Mouse (Mus musculus) ES-E14 (cell line): ENCODE results near the gene Recql5. TPM values are rescaled to one million over a fixed set of nuclear protein-coding genes. Genes with fewer than 3 reads are reported as not detected.
A peak's percentile ranks its signal among the peaks of the same experiment; 100 is the strongest.

Experiments
- DNase-seq: peaks from one replicate; pipeline ENCODE4 v3.0.0-alpha.2; 2013; ENCODE audit warnings: low read depth, low spot score
- H3K27ac ChIP-seq: 2 replicates; pipeline ENCODE4 v1.5.1; 2012; ENCODE audit warnings: low read depth, mild to moderate bottlenecking, low read length, moderate library complexity, mixed read lengths; ENCODE audit not compliant: poor library complexity, insufficient read depth, severe bottlenecking
- H3K36me3 ChIP-seq: 2 replicates; pipeline ENCODE4 v1.6.1; 2012; ENCODE audit warnings: mild to moderate bottlenecking, low read length, moderate library complexity, mixed read lengths; ENCODE audit not compliant: control insufficient read depth, poor library complexity, insufficient read depth, severe bottlenecking
- H3K4me1 ChIP-seq, 2 experiments: fragments of 150-350 bp in 1 of 2; sonication (generic) in 1 of 2; 2 replicates each; pipeline ENCODE4 v1.6.1; 2012; ENCODE audit warnings: low read length in 2 of 2, mild to moderate bottlenecking in 1 of 2, mixed read lengths in 1 of 2; ENCODE audit not compliant: control insufficient read depth in 2 of 2, insufficient read depth in 2 of 2, poor library complexity in 1 of 2
- H3K4me3 ChIP-seq, 2 experiments: fragments of 150-350 bp in 1 of 2; sonication (generic) in 1 of 2; 2 replicates each; pipeline ENCODE4 v1.5.1; 2012; ENCODE audit warnings: low read length in 2 of 2, low read depth in 1 of 2, mild to moderate bottlenecking in 1 of 2, mixed read lengths in 1 of 2; ENCODE audit not compliant: insufficient read depth in 1 of 2, poor library complexity in 1 of 2, severe bottlenecking in 1 of 2
- H3K9ac ChIP-seq: 2 replicates; pipeline ENCODE4 v1.6.1; 2012; ENCODE audit warnings: low read depth, mild to moderate bottlenecking, low read length, mixed read lengths; ENCODE audit not compliant: poor library complexity, insufficient read depth, severe bottlenecking
- H3K9me3 ChIP-seq: fragments of 150-350 bp; sonication (generic); 2 replicates; pipeline ENCODE4 v1.6.1; 2012; ENCODE audit warnings: low read depth, mild to moderate bottlenecking, low read length; ENCODE audit not compliant: control insufficient read depth, insufficient read depth
- CHD2 ChIP-seq: IDR thresholded peaks from 2 replicates; pipeline ENCODE4 v1.6.1; 2014; ENCODE audit warnings: mild to moderate bottlenecking, low read depth, low read length, inconsistent platforms
- HCFC1 ChIP-seq: IDR thresholded peaks from 2 replicates; pipeline ENCODE4 v1.6.1; 2012; ENCODE audit warnings: low read length, inconsistent platforms, borderline replicate concordance; ENCODE audit not compliant: insufficient read depth
- MAFK ChIP-seq: IDR thresholded peaks from 2 replicates; pipeline ENCODE4 v1.6.1; 2014; ENCODE audit warnings: mild to moderate bottlenecking, low read depth, low read length, inconsistent platforms; ENCODE audit not compliant: insufficient read depth
- ZC3H11A ChIP-seq: IDR thresholded peaks from 2 replicates; pipeline ENCODE4 v1.6.1; 2012; ENCODE audit warnings: low read depth, mild to moderate bottlenecking, inconsistent platforms, low read length, borderline replicate concordance
- ZNF384 ChIP-seq: IDR thresholded peaks from 2 replicates; pipeline ENCODE4 v1.6.1; 2012; ENCODE audit warnings: low read depth, low read length, inconsistent platforms
- in situ Hi-C, 2 experiments: fragments of 600-800 bp; cut with MboI; formaldehyde crosslinking; loops; one replicate each; pipeline ENCODE4 v1.15.1; 2025; ENCODE audit warnings: low sequenced_read_pairs in 2 of 2, inconsistent platforms in 1 of 2; ENCODE audit not compliant: unreplicated experiment in 2 of 2
- total RNA-seq: library from RNA; depleted of rRNA; stranded (reverse); fragments of 300-350 nt; gene quantifications from 2 replicates; pipeline ENCODE4 v1.2.3, GENCODE M21; 2012; rRNA removed

Gene Recql5
- total RNA-seq, 1 experiment = 28.0 TPM

- H3K4me1 ChIP-seq = peaks cover 21 to 35% of the 10 kb centered on the region in 2 experiments
- H3K4me3 ChIP-seq = no peak overlapping the region
- in situ Hi-C loops = no loop called here
- H3K27ac ChIP-seq = no peak overlapping the region
- H3K9ac ChIP-seq = no peak overlapping the region
- TF ChIP-seq CHD2 (no peak), ZNF384 (0 out of 2 replicates have a peak, but pooled peaks have one; percentile 42)
- DNase-seq = no peak
- H3K9me3 ChIP-seq = no peaks in the 10 kb centered on the region
- H3K36me3 ChIP-seq = peaks cover 37% of the 10 kb centered on the region
Measured at GRCm38 (mm10) chr11:115845819-115846218, 87.5 kb downstream of the Recql5 start.

- DNase-seq = no peak
- Histone ChIP-seq H3K4me1 (peaks cover 21 to 42% of the 10 kb centered on the region in 2 experiments), H3K9ac (no peak overlapping the region), H3K36me3 (peaks cover 21% of the 10 kb centered on the region), H3K9me3 (no peaks in the 10 kb centered on the region), H3K27ac (no peak overlapping the region), H3K4me3 (no peak overlapping the region)
- TF ChIP-seq ZNF384 (no peak), HCFC1 (no peak), CHD2 (no peak), MAFK (no peak), ZC3H11A (no peak)
- in situ Hi-C loops = no loop called here
Measured at GRCm38 (mm10) chr11:115844240-115844639, 89.0 kb downstream of the Recql5 start.

DNA sequence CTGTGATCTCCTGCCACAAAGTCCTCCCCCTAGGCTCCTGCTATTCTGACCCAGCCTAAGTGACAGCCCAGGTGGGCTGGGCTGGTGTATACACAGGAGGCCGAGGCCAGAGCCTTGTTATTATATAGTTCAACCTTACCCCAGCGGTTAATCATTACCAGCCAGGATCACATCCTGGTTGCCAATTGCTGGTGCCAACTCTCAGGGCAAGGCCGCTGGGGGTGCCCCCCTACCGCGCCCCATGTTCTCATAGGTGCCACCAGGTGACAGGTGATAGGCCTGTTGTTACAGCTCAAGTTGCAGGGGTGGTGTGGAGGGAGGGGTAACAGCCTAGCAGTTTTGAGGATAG, 89.4 kb downstream of the Recql5 start:
- no peak overlapping the region for H3K9ac ChIP-seq
- peaks cover 21 to 45% of the 10 kb centered on the region in 2 experiments for H3K4me1 ChIP-seq
- H3K36me3 ChIP-seq = peaks cover 19% of the 10 kb centered on the region; the same call in 1 of the 2 replicates
- no peak overlapping the region for H3K27ac ChIP-seq
- TF ChIP-seq ZNF384 (no peak), MAFK (no peak), HCFC1 (no peak), CHD2 (no peak), ZC3H11A (no peak)
- in situ Hi-C loops = no loop called here
- H3K4me3 ChIP-seq = no peak overlapping the region
- no peaks in the 10 kb centered on the region for H3K9me3 ChIP-seq
- no peak for DNase-seq

DNA sequence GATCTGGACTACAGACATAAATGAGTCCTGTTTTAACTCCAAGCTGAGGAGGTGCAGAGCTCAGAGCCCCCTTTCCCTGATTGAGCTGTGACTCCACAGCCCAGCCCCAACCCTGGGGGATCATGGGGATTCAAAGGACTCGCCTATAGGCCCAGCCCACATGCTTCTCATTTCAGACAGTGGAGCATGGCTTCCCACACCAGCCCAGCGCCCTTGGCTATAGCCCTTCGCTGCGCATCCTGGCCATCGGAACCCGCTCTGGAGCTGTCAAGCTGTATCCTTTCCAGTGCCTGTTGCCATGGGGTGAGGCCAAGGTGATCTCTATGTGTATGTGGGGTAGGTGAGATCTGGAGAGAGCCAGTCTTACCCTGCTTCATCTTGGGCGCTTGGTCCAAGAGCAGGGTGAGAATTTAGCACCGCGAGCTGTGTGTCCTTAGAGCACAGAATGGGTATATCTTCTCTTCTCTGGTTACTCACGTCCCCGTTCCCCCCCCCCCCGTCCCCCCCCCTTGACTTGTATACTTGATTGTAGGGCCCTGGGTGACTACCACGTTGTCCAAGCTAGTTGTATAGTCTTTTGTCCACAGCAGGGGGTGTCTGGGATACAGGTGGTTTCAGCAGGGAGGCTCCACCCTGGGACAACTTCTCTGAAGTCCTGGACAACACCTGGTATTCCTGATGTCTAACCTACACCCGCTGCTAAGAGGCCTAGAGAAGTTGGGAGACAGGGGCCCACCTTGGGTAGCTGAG, 90.0 kb downstream of the Recql5 start:
- H3K27ac ChIP-seq = peak overlapping the region; percentile 14; the same call in 1 of the 2 replicates
- no peak for TF ChIP-seq ZC3H11A
- TF ChIP-seq ZNF384 = no peak
- no peak for TF ChIP-seq MAFK
- H3K36me3 ChIP-seq = peaks cover 19% of the 10 kb centered on the region; the same call in 1 of the 2 replicates
- H3K4me3 ChIP-seq = no peak overlapping the region; a peak in 1 of 4 replicates
- H3K4me1 ChIP-seq = peaks cover 21 to 51% of the 10 kb centered on the region in 2 experiments
- in situ Hi-C loops = no loop called here
- no peaks in the 10 kb centered on the region for H3K9me3 ChIP-seq
- H3K9ac ChIP-seq = peak overlapping the region; percentile 9; the same call in 1 of the 2 replicates
- peak; percentile 34 for DNase-seq

Other genes starting within 250 kb of the Recql5 start
- 16.3 and 24.4 TPM in 2 replicates for gene Grb2, start 224.9 kb downstream of the Recql5 start, total RNA-seq
- gene Tmem94, start 168.0 kb downstream of the Recql5 start, total RNA-seq = 17.7 and 32.1 TPM in 2 replicates
- gene Caskin2, start 119.8 kb downstream of the Recql5 start, total RNA-seq = 9.6 and 10.5 TPM in 2 replicates
- 63.6 and 64.4 TPM in 2 replicates for gene Tsen54, start 118.8 kb downstream of the Recql5 start, total RNA-seq
- 96.5 and 145 TPM in 2 replicates for gene Llgl2, start 109.4 kb downstream of the Recql5 start, total RNA-seq
- gene Myo15b, start 75.1 kb downstream of the Recql5 start, total RNA-seq = 4.6 and 7.7 TPM in 2 replicates
- gene Smim5, start 33.5 kb downstream of the Recql5 start, total RNA-seq = 0.67 TPM in 1 of 2 replicates, not detected in the other
- gene Smim6, start 21.5 kb downstream of the Recql5 start, total RNA-seq = 0.45 TPM in 1 of 2 replicates, not detected in the other
- gene Sap30bp, start 195 bp downstream of the Recql5 start, total RNA-seq = 52.1 and 63.5 TPM in 2 replicates
- gene Itgb4, start 41.2 kb upstream of the Recql5 start, total RNA-seq = 9.6 and 26.3 TPM in 2 replicates
- 144 and 195 TPM in 2 replicates for gene Galk1, start 79.2 kb upstream of the Recql5 start, total RNA-seq
- 504 and 729 TPM in 2 replicates for gene H3f3b, start 94.5 kb upstream of the Recql5 start, total RNA-seq
- 32.5 and 39.6 TPM in 2 replicates for gene Unk, start 96.8 kb upstream of the Recql5 start, total RNA-seq
- 13.3 and 14.2 TPM in 2 replicates for gene Unc13d, start 144.5 kb upstream of the Recql5 start, total RNA-seq
- 16.9 and 20.1 TPM in 2 replicates for gene Wbp2, start 153.5 kb upstream of the Recql5 start, total RNA-seq
- gene Trim47, start 193.7 kb upstream of the Recql5 start, total RNA-seq = 2.0 and 3.3 TPM in 2 replicates
- 0.31 and 0.42 TPM in 2 replicates for gene Trim65, start 197.7 kb upstream of the Recql5 start, total RNA-seq
- gene Mrpl38, start 205.4 kb upstream of the Recql5 start, total RNA-seq = 81.1 and 81.3 TPM in 2 replicates
- gene Fbf1, start 234.7 kb upstream of the Recql5 start, total RNA-seq = 29.4 and 32.1 TPM in 2 replicates